Mouse (Mus musculus): ENCODE results near the gene Ip6k3.
A peak's percentile ranks its signal among the peaks of the same experiment; 100 is the strongest.

Gene Ip6k3

DNA sequence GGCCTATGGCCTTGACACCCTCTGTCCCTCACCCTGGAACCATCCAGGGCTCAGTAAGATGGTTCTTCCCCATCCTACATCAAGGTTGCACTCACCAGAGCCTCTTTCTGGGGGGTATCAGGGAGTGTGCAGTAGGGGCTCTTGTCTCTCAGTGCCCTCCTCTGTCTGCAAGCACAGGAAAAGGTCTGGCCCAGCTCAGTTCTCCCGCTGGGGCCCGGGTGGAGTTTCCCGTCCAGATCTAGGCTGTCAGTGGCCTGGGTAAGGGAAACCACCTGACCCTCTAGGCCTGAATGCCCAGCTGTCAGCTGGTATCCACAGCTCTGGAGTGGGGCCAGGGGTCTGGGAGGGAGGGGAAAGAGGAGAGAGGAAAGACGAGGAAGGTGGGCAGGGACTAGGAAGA lies at the start of gene Ip6k3:
TSS of gene Ip6k3 (minus strand) at position 251 of the 400 bp plus-strand sequence.
- DNase-seq = no peak

DNA sequence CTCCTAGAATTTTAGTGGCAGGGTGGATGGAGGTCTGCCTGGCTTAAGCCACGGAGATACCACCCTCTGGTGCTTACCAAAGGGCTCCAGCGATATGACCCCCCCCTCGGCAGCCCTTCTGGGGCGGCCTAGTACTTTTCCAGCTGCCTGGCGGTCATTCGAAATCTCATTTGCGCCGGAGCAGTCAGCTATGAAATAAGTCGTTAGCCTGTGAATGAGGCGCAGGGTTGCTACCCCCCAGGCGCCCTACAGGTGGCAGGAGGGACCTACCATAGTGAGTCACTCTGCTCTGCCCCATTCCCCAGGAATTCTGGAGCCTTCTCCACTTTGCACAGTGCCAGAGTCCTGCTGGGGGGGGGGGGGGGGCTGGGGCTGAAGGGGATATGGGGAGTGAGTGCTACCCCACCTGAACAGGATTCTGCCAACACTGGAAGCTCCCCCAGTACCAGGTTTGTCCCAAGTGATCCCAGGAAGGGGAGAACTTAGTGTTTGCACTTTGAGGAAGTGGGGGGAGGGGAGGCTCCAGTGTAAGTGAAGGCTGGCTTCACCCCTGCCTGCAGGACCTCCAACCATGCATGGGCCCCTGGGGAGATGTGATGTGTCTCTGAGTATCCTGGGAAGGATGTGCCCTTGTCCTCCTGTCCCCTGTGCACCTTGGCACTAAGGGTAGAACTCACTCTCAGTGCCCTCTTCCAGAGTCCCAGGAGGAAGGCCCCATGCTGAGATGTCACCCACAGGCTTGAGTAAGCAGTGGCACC lies 45.4 kb upstream of the Ip6k3 start:
- peak; percentile 48 for DNase-seq

DNA sequence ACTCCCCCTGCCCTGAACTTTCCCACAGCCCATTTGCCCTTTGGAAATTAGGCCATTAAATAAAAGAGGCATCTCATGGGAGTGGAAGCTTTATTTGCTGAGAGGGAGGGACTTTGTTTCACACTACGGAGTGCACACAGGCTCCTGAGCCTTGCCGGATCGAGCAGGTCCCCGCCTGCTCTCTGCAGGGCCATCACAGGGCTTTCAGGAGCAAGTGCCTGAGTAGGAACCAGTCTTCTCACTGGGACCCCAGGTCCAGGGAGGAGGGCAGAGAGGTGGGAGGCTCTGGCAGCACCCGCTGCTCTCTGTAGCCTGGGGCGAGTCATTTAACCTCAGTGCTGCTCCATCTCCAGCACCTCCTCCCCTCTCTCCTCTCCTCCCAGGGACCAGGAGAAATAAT lies 44.4 kb upstream of the Ip6k3 start:
- no peak for DNase-seq

DNA sequence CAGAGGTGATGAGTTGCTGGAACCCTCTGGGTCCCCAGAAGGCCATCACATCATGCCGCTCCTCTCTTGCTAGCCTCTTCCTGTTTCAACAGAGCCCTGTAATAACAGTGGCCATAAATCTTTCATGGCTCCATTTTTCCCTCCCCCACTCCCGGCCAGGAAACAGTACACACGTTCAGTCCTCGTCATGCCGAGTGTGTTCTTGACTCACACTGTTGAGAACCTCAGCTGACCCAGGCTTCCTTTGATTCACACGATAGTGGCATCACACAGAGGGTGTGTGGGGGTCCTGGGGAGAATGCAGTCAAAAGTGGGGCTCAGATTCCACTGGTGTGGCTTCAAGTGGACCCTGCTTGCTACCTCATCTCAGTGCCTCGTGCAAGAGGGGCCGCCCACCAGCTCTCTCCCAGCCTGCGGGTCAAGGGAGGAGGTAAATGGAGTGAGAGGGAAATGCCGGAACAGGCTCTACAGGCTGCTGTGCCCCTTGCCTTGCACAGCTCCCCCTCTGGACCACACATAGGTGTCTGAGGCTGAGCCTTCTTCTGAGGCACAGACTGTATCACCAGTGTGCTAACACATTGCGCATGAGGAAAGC lies 39.6 kb upstream of the Ip6k3 start:
- no peak for DNase-seq

DNA sequence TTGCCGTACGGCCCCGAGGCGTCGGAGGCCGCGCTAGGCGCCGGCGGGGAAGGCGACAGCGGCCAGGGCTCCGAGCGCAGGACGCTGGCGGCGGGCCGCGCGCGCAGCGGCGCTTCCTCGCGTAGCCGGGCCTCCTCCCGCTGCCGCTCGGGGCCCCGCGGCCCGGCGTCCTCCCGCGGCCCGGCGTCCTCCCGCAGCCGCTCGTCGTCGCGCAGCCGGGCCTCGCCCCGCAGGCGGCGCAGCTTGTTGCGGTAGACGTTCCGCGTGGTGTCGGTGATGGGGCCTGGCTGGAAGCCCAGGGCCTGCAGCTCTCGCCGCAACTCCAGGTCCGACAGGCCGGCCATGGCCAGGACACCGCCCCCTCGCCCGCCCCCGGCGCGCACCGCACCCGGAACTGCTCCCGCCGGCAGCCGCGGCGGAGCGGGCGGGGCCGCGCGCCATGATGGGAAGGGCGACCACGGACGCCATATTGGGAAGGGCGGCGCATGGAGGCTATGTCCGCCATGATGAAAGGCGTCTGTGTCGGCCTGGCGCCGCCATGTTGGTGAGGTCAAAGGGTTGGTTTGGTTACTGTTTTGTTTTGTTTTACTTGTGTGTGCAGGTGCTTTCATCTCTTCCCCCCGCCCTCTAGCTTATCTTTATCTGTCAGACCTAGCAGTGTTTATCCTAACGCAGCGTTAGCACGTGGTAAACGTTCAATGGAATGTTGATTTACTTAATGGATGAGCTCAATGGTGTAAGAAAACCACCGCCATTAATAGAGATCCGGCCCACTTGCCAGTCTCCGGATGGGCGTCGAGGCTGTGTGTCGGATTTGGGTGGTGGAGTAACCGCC lies 36.7 kb upstream of the Ip6k3 start, which contains the start of gene Lemd2:
TSS of gene Lemd2 (minus strand) at position 395 of the 835 bp plus-strand sequence.
- DNase-seq = peak; percentile 97

DNA sequence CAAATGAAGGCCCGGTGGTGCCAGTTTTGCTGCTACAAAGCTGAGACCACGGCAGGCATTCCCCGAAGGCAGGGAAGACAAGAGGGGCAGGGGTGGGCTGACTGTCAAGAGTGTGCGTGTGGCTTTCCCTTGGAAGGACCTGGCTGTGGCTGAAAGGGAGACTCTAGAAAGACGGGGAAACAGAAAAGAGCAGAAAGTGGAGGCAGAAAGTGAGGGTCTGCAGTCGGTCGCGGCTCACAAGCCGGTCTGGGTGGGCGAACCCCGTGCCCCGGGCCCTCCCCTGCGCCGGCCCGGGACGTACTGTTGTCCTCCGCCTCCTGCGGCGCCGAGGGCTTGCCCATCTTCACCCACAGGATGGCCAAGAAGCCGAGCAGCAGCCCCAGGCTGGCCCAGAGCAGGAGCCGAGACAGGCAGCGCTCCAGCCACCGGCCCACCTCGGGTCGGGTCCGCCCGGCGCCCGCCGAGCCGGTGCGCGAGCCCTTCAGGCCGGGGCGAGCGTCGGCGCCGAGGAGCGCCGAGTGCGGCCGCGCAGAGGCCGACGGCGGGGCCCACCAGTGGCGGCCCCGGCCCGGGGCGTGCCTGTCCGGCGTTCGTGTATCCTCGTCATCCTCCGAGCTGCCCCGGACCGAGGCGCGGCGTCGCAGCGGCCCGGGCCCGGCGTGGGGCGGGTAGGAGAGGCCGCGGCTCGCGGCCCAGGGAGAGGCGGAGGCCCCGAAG lies 35.9 kb upstream of the Ip6k3 start:
- peak; percentile 59 for DNase-seq

DNA sequence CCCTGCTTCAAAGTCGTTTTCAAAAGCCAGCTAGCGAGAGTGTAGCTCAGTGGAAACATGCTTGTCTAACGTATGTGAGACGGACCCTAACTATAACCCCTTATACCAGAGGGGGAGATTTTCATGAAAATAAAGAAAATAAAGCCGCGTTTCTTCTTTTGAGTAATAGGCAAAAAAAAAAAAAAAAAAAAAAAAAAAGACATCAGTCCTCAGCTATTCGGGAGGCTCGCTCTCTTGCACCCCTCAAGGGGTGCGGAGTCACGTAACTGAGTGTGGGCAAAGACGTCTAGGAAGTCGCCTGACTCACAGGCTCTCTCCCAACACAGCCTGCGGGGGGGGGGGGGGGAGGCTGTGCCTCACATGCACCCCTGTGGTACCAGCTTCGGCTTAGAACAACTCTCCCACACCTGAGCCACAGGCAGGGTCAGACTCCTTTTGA lies 35.3 kb upstream of the Ip6k3 start:
- DNase-seq = no peak

DNA sequence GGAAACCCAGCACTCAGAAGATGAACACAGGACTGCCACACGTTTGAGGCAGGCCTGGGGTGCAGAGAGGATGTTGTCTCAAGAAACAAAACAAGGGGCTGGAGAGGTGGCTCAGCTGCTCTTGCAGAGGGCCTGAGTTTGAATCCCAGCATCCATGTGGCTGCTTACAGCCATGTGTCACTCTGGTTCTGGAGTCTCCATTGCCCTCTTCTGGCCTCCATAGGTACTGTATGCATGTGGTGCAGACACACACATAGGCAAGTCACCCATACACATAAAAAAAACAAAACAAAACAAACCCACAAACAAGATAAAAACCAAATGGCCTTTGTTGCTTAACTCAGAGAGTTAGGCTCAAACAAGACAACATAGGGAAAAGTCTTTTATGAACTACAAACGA lies 34.4 kb upstream of the Ip6k3 start:
- no peak for DNase-seq

DNA sequence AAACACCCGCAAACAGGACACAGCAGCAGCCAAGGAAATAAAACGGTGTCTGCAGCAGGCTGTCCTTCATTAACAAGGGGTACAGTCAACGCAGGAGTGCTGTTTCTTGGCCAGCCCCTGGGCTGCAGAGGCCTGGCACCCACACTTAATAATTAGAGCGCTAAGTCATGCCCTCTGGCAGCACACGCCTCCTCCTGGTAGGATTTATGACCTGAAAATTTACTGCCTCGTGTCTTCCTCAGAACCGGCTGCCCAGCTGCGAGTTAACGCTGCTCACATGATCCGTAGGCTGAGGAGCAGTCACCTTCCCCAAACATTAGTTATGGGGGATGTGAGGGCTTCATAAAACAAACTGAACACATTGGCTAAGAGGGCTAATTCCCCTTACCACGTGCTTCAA lies 33.2 kb upstream of the Ip6k3 start:
- no peak for DNase-seq

DNA sequence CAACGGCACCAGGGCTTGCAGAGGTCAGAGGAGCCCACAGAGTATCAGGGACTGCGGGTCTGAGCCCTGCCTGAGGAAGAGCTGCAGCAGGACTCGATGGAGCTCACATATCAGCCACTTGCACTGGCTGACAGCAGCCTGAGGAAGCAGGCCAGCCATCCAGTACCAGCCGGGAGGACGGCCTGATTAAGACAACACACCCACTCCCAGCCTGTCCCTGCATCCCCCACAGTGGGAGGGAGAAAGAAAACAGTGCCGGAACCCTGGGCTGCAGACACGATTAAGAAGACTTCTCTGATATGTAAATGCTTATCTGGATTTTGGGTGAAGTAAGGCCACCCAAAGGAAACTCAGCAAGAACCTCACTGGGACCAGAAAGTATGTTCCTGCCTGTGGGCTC lies 32.3 kb upstream of the Ip6k3 start:
- no peak for DNase-seq

DNA sequence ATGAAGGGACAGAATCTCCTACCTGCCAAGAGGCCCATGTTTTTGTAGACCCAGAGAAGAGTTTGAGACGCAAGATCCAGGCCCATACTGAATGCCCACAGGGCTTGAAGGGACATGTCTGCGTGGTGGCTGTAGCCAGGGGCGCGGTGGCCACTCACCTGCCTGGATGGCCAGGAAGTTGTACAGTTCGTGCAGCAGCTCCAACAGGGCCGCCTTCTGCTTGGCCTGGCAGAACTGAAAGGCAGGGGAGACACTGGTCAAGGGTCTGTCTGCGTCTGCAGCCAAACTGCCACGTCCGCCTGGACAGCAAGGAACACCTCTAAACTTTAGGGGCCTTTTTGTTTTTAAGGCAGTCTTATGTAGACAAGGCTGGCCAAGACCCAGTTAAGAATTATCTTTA lies 31.6 kb upstream of the Ip6k3 start:
- DNase-seq = no peak

DNA sequence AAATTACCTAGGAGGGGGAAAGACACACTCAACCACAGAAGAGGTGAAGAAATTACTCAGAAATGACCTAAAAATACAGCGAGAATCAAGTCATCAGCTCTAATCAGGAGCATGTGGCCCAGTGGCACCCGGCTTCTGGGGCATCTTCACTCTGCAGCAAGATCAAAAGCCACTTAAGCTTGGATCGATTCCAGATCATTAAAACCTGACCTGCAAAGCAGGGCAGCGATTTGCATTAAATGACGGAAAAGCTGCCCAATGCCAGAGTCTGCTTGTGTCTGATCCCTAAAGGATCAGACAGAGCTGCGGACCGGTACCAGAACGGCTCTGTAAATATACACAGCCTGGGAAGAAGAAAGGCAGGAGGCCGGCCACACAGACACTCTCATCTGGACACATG lies 28.6 kb upstream of the Ip6k3 start:
- DNase-seq = no peak

DNA sequence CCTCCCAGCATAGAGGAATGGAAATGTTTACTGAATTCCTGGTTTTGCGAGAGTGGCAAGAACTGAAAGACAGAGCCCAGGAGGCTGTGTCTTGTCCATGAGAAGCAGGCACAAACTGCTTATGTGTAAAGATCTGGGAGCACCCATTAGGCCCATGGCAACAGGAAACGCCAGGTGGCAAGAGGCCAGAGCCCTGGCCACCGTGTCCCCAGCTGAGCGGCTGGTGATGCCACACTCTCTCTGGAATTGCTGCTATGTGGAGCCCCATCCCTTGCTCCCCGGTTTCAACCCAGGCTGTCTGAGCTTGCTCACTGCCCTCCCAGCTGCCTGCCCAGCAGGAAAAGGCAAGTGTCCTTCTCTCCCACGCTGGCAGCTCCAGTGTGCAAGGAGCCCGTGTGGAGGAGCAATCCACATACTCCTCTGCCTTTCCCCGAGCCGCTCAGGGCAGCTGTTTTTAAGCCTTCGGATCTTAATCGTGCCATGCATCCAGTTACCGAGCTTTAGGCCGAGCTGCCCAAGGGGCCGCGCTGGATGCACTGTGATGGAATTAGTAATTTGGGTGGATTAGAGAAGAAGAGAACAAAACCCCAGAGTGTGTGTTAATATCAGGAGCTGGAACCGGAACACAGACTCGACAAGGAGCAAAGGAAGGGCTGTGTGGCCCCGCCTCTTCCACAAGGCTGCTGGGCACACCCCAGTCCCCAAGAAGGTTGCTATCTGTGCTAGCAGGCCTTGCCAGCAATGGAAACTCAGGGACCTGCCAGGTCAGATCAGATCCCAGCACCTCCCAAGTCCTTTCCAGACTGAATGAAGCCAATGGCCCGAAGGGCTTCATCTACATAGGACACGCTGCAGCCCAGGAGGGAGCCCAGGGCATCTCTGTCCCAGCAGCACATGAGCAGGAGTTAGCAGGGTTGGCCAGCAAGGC lies 26.9 kb upstream of the Ip6k3 start:
- no peak for DNase-seq

DNA sequence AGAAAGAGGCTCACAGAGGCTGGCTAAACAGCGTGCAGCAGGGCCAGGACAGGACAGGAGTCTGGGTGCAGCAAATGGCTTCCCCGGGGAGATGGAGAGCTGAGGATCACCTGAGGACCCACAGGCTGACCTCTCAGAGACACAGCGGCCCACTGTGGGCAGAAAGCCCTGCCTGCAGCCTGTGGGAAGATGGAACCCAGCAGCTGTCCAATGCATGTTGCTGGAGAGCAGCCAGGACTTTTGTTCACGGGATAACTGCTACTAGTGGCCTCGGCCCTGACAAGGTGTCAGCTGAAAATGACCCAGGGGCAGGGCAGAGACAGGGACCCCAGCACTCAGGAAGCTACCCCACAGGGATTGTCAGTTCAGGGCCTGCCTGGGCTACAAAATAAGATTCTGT lies 24.2 kb upstream of the Ip6k3 start:
- DNase-seq = no peak

DNA sequence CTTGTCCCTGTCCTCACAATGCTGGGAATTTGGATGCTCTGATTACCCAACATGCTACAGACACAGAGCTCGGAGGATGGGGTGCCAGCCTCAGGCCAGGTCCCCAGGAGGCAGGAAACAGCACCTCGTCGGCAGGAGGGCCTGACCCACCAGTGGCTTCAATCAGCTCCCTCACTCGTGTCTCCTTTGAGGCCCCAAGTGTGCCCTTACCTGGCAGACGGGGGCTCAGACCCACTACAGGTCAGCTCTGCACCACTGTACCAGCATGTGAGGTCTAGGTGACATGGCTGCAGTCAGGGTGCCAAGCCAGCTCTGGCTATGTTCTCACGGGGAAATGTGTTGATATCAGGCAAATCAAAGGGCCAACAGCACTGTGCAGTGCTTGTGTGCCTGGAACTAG lies 23.6 kb upstream of the Ip6k3 start:
- DNase-seq = no peak

DNA sequence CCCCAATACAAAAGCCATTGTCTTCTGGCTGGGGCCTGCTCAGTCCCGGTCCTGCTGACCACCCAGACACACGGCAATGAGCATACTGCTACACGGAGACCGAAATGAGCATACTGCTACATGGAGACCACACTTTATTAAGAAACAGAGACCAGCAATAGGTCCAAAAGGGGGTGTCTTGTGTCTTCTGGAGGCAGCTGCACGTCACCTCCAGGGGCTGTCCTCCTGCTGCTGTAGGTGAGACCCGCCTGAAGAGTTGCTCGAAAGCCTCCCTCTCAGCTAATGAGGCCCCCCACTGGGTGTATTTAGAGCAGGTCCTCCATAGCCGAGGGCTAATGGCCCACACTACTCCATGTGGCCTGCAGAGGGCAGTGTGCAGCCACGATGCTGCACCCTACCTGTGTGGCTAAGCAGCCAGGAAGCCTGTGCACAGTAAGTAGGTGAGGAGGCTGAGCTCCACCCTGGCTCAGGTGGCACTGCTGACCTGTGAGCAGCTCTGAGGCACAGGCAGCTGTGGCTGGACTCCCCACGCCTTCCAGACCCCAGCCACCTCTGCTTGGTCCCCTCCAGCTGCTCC lies 22.1 kb upstream of the Ip6k3 start:
- DNase-seq = peak; percentile 82

DNA sequence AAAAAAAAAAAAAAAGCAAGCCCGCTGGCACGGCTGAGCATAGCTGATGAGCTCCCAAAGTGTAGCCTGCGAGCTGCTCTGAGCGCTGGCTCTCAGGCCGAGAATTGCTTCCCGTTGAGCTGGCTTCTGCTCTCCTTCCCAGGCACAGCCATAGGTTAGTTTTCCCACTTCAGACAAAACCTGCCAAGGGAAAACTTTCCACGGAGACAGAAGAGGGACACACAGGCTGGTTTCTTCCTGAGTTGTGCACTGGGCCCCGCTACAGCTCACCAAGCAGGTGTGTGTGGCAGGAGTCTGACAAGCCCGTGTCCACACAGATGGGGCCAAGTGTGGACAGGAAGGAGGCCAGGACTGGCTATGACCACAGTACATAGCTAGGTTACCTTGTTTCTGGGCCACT lies 21.3 kb upstream of the Ip6k3 start:
- no peak for DNase-seq

DNA sequence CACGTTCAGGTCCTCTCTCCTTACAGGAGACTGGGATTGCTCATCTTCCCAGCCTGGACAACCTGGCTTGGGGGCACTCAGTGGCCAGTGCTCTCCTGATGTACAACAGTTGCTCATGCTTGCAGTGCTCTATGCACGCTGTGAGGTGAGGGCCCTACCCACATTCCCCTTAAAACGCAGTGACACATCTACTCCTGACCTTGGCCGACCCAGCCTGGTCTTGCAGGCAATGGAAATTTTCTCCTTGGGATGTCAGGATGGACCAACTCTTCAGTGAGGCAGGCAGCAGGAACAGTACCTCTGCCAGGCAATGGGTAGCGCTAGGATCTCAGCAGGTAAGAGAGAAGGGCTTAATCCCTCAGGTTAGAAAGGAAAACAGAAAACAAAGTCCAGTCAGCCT lies 19.5 kb upstream of the Ip6k3 start:
- no peak for DNase-seq

DNA sequence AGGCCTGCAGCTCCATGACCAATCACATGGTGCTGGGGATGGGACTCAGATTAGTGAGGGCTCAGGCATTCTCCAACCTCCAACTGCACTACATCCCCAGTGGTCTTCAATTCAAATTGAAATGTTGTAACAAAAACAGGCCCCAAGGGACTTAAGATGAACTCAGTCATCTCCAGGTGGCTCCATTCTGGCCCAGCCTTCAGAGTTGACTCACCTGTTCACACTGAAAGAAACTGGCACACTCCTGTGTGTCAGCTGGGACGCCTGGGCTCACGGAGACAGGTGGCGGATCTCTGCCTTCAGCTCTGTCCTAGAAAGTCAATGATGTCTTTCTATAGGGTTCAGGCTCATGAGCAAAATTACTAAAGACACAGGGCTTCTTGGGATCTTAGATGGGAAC lies 18.5 kb upstream of the Ip6k3 start:
- no peak for DNase-seq

DNA sequence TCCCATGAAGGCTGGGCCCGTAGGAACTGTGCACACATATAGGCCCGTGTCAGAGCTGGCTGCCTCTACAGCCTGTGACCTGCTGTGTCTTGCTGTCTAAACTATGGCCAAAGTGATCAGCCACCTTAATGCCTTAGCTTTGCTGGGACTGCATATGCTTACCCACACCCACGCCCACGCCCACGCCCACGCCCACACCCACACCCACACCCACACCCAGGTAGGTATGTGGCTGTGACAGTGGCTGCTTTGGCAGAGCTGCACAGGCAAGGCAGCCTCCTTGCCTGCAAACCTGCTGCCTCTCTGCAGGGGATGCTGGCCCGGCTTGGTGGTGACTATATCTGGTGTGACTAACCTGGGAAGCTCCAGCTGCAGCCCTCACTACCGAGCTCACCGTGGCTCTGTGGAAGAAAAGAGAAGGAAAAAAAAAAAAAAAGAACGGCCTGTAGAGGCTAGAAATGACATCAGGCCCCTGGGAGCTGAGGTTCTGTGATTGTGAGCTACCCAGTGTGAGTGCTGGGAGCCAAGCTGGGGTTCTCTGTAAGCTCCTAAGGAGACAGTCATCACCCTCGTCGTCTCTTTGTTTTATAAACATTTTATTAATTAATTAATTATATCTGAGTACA lies 16.2 kb upstream of the Ip6k3 start:
- no peak for DNase-seq

DNA sequence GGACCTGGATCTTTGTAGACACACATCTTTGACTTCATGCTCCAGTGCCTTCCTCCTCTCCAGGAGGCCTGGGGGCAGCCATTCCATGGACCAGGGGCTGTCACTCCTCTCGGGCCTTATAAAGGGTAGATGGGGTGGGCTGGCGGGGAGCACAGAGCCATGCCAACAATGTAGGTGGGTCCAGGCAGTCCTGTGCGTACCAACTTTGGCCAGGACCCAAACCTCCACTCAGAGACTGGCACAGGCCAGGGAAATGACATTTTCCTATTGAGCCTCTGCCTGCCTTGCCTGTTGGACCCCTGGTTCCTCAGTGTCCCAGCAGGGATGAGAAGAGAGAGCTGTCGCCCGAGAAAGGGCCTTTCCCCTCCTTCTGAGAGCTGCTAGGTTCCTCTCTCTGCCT lies 14.8 kb upstream of the Ip6k3 start:
- no peak for DNase-seq

Data from cerebellum, adult 11-12 months (tissue).